In genomic region chr9:110245590-110246320, GRCm38 (mm10) we compare ENCODE assay signal across 7 mouse cellular contexts. TPM values are rescaled to one million over a fixed set of nuclear protein-coding genes. Genes with fewer than 3 reads are reported as not detected.
A peak's percentile ranks its signal among the peaks of the same experiment; 100 is the strongest.
DNase-seq lines count a peak whose midpoint lies in the region; ATAC-seq and TF ChIP-seq lines count a peak whose summit lies in the region.

No protein-coding gene starts in this region.

- no peaks in the 10 kb centered on the region for H3K9me3 ChIP-seq in forebrain, postnatal 0 days (ENCODE audit: low read length)
- H3K9me3 ChIP-seq in hindbrain, embryonic 16.5 days (ENCODE audit: control insufficient read depth, low read length) = no peaks in the 10 kb centered on the region

- peaks cover 28% of the 10 kb centered on the region for H3K4me1 ChIP-seq in forebrain, postnatal 0 days (ENCODE audit: insufficient read depth)
- H3K4me1 ChIP-seq in hindbrain, embryonic 16.5 days (ENCODE audit: control insufficient read depth, insufficient read depth, low read depth, low read length) = peaks cover 41% of the 10 kb centered on the region

- no peaks in the 10 kb centered on the region for H3K27me3 ChIP-seq in forebrain, postnatal 0 days (ENCODE audit: insufficient read depth, low read length)
- no peaks in the 10 kb centered on the region for H3K27me3 ChIP-seq in hindbrain, embryonic 16.5 days (replicated peaks; ENCODE audit: control insufficient read depth, insufficient read depth, low read length)

- H3K4me3 ChIP-seq in forebrain, postnatal 0 days (ENCODE audit: low read depth, low read length) = peak overlapping the region; percentile 87
- peak overlapping the region; percentile 82 for H3K4me3 ChIP-seq in hindbrain, embryonic 16.5 days (ENCODE audit: low read length)
- H3K4me3 ChIP-seq in left cerebral cortex, adult 2 months = peak overlapping the region; percentile 72

- peak overlapping the region; percentile 89 for H3K4me2 ChIP-seq in forebrain, postnatal 0 days (ENCODE audit: low read depth)
- H3K4me2 ChIP-seq in hindbrain, embryonic 16.5 days (ENCODE audit: low read length) = peak overlapping the region; percentile 88

- intact Hi-C loops in left cerebral cortex, adult 2 months (cut with DNase I) = loop anchor here (1.0 to 2.0 kb wide), 2 partner anchors 39 to 47 kb away; no protein-coding TSS in a partner anchor

- peaks cover 24% of the 10 kb centered on the region; the same call in 1 of the 2 replicates for H3K36me3 ChIP-seq in forebrain, postnatal 0 days (ENCODE audit: insufficient read depth)
- H3K36me3 ChIP-seq in hindbrain, embryonic 16.5 days (ENCODE audit: control insufficient read depth, insufficient read depth, low read length) = no peaks in the 10 kb centered on the region

- peak overlapping the region; percentile 92 for H3K27ac ChIP-seq in forebrain, postnatal 0 days (ENCODE audit: low read depth, low read length)
- H3K27ac ChIP-seq in hindbrain, embryonic 16.5 days (ENCODE audit: low read depth, low read length) = peak overlapping the region; percentile 96
- peak overlapping the region; percentile 93 for H3K27ac ChIP-seq in left cerebral cortex, adult 2 months

- peak; percentile 53 for ATAC-seq in forebrain, postnatal 0 days
- ATAC-seq in hindbrain, embryonic 16.5 days = peak; percentile 61
- peak; percentile 10; the same call in 1 of the 2 replicates for ATAC-seq in megakaryocyte, adult 5-6 weeks (ENCODE audit: poor library complexity, severe bottlenecking)

- no peak for TF ChIP-seq CTCF in forebrain, postnatal 0 days (IDR thresholded peaks at IDR 0.05; ENCODE audit: low read depth)
- TF ChIP-seq CTCF in left cerebral cortex, adult 2 months (IDR thresholded peaks at IDR 0.05) = no peak

- 5% methylated on average over 37 of the region's 40 CpGs for WGBS in forebrain, postnatal 0 days
- 1% methylated on average over 24 of the region's 40 CpGs for WGBS in hindbrain, embryonic 16.5 days

- peak; percentile 17 for DNase-seq in T-cell, adult 2 months (ENCODE audit: low spot score)
- peak; percentile 86 for DNase-seq in cerebellum, adult 11-12 months
- DNase-seq in forebrain, postnatal 0 days = peak; percentile 72
- DNase-seq in left cerebral cortex, adult 2 months (ENCODE audit: extremely low spot score in 1 of 2, low spot score in 2 of 2) = peak; percentile 60 to 71
- DNase-seq in right cerebral cortex, postnatal 25 days = peak; percentile 74

- peak overlapping the region; percentile 91 for H3K9ac ChIP-seq in forebrain, postnatal 0 days
- H3K9ac ChIP-seq in hindbrain, embryonic 16.5 days (ENCODE audit: low read depth, low read length) = peak overlapping the region; percentile 89

RNA-seq across cellular contexts. Expression of gene Cspg5, which starts 2.2 kb away (rescaled TPM):
- total RNA-seq in forebrain, postnatal 0 days (2014; rRNA removed) = 365 and 387 TPM in 2 replicates
- polyA plus RNA-seq in forebrain, postnatal 0 days (2015; fragmentation: Nextera tagmentation; extraction: Ambion mirVana) = 234 and 280 TPM in 2 replicates
- polyA plus RNA-seq in hindbrain, embryonic 16.5 days (2015; fragmentation: Nextera tagmentation; extraction: Ambion mirVana) = 207 and 212 TPM in 2 replicates
- 100 to 1,000 TPM; 352 to 356 TPM for total RNA-seq in left cerebral cortex, adult 2 months (2021)
- 0.05 TPM in 1 of 2 replicates, not detected in the other for total RNA-seq in megakaryocyte, adult 5-6 weeks (2015)
- total RNA-seq in megakaryocyte, adult 5-6 weeks (2017) = 0.08 and 0.33 TPM in 2 replicates

RNA-seq across cellular contexts. Expression of gene Elp6, which starts 59.2 kb away (rescaled TPM):
- 27.8 and 35.2 TPM in 2 replicates for total RNA-seq in forebrain, postnatal 0 days (2014; rRNA removed)
- 27.1 and 27.5 TPM in 2 replicates for polyA plus RNA-seq in forebrain, postnatal 0 days (2015; fragmentation: Nextera tagmentation; extraction: Ambion mirVana)
- polyA plus RNA-seq in hindbrain, embryonic 16.5 days (2015; fragmentation: Nextera tagmentation; extraction: Ambion mirVana) = 39.0 and 40.2 TPM in 2 replicates
- 10 to 100 TPM in 1 of 2 experiments, 1 to 10 TPM in 1; 9.1 to 14.1 TPM for total RNA-seq in left cerebral cortex, adult 2 months (2021)
- 4.8 and 5.1 TPM in 2 replicates for total RNA-seq in megakaryocyte, adult 5-6 weeks (2015)
- 3.0 and 4.9 TPM in 2 replicates for total RNA-seq in megakaryocyte, adult 5-6 weeks (2017)

Comparison
In these comparisons a context has a peak if more than half of its experiments do, and no peak if none do; other contexts are left out.
1. Peak in every context shown above with its lines: DNase-seq, ATAC-seq, H3K4me3 ChIP-seq and H3K27ac ChIP-seq.
2. DNase-seq: peak in every context shown above with its lines; median percentile 86 in cerebellum, adult 11-12 months; 74 in right cerebral cortex, postnatal 25 days; 72 in forebrain, postnatal 0 days; 66 in left cerebral cortex, adult 2 months; 17 in T-cell, adult 2 months.
3. ATAC-seq: peak in every context shown above with its lines; median percentile 61 in hindbrain, embryonic 16.5 days; 53 in forebrain, postnatal 0 days; 10 in megakaryocyte, adult 5-6 weeks.
4. RNA of gene Cspg5, which starts 2.2 kb away (total RNA-seq): 365 to 387 TPM in forebrain, postnatal 0 days and 352 to 356 TPM in left cerebral cortex, adult 2 months; 0.05 to 0.33 TPM in megakaryocyte, adult 5-6 weeks; every median in the first group is over 100 times any median in the second.